Mouse (Mus musculus): Measurements from ENCODE around the gene Gtf2h4.

Gtf2h4 gene

DNA sequence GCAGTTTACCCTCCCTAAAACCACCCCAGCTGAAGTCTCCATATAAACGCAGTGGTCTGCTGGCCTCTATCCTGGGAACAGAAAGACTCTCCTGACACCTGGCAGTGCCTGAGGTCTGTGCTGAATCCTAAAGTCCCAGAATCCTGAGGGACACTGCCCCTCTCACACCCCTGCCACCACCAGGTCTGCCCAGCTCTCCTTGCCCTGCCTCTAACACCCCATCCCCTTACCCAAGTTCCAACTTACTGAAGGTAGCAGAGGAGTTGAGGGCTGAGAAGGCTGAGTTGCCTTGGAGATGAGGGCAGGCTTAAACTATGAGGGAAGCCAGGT, 23.9 kb upstream of the Gtf2h4 start:
- no peak for DNase-seq (ENCODE audit: low read depth, low spot score)

DNA sequence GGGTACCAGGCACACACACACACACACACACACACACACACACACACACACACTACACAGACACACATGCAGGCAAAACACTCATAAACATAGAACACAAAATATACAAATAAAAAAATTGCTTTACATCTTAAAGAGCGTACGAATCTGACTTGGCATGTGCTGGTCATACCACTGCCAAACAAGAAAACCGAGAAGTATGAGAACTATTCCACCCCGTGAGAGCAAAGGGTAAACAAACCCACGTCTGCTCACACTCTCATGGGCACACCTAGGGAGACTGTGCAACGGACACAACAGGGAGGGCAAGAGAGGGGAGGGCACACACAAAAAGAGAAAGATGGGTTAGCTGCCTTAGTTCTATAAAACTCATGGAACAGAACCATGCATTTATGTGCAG, 23.2 kb upstream of the Gtf2h4 start:
- DNase-seq (ENCODE audit: low read depth, low spot score), result no peak

DNA sequence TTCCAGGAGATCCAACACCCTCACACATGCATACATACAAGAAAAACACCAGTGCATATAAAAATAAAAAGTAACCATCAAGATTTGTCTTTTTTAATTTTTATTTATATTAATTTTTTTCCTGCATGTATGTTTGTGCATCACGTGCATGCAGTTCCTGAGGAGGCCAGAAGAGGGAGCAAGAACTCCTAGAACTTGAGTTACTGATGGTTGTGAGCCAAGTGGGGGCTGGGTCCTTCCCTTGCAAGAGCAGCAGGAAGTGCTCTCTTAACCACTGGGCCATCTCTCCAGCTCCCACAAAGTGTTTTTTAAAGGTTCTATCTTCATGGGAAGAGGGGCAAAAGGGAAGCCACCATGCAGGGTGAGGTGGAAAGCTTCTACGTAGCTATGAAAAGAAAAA, 21.8 kb upstream of the Gtf2h4 start:
- DNase-seq (ENCODE audit: low read depth, low spot score), result peak; percentile 51

DNA sequence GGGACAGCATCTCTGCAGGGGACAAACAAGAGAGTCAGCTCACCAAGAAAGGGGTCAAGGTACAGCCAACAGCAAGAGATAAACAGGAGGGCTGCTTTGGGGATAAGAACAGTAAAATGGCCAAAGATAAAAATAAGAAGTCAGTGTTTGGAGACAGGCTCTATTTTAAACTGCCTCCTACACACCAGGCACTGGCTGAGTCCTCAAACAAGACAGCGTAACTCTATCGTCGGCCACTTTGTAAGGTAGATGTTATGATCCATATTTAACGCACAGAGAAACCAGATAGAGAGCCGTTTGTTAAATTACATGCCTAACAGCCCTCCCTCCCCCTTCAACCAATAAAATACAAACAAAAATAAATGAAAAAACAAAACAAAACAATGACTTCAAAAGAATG, 20.4 kb upstream of the Gtf2h4 start:
- DNase-seq (ENCODE audit: low read depth, low spot score), result no peak

DNA sequence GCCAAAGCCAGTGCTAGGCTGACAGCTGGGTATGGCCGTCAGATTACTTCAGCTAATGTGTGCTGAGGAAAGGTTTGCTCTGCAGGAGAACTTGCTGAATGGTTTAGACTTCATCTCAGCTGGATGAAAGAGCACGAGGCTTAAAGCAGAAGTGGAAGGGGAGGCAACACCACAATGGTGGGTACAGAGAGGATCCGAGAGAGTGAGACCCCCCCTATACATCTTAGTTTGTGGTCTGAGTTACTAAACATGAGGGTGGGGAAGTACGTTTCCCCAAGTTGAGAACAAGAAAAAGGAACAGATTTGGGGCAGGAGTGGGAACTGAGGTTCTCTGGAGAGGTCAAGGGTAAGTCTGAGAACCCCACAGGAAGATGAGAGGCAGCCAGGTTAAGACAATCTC, 18.8 kb upstream of the Gtf2h4 start:
- no peak for DNase-seq (ENCODE audit: low read depth, low spot score)

DNA sequence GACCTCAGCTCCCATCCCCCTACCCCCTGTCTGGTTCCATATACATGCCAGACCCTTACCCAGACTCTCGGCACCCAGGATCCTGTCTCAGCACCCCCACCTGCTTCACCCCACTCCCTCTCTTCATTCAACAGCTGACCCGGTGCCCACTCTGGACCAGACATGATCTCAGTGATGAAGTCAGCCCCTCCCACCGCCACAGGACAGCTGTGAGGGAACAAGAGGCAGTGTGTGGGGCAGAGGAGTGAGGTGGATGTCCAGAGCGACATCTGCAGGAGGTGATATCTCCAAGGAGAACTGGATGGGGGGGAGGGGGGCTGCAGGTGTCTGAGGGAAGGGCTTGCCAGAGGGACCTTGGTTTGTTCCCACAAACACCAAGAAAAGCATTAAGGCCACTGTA, 18.3 kb upstream of the Gtf2h4 start:
- DNase-seq (ENCODE audit: low read depth, low spot score), result no peak

DNA sequence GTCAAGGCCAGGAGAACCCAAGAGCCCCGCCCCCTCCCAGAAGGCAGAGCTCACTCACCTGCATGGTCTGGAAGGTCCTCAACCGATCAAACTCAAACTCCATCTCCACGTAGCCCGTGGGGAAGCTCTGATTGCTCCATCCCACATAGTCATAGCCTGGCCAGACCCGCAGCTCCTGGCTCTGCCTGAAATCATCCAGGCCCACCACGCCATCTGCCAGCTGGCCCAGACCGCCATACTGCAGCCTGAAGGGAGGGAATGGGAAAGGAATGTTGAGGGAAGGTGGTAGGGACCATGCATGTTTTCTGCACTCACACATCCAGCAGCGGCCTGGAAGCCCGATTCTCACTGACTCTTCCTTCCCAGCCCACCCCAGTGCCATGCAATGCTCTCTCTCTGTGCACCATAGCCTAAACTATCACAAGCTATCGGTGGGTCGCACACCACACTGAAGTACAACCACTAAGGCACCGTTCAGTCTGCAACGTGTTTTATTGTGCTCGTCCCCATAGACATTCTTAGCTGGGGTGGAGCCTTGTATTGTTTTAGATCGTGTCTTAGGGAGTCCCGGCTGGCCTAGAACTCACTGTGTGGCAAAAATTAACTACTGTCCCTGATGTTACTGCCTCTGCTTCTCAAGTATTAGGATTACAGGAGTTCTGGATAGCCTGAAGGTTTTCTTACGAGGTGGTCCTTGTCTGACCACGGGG, 16.6 kb upstream of the Gtf2h4 start:
- DNase-seq (ENCODE audit: low read depth, low spot score), result no peak

DNA sequence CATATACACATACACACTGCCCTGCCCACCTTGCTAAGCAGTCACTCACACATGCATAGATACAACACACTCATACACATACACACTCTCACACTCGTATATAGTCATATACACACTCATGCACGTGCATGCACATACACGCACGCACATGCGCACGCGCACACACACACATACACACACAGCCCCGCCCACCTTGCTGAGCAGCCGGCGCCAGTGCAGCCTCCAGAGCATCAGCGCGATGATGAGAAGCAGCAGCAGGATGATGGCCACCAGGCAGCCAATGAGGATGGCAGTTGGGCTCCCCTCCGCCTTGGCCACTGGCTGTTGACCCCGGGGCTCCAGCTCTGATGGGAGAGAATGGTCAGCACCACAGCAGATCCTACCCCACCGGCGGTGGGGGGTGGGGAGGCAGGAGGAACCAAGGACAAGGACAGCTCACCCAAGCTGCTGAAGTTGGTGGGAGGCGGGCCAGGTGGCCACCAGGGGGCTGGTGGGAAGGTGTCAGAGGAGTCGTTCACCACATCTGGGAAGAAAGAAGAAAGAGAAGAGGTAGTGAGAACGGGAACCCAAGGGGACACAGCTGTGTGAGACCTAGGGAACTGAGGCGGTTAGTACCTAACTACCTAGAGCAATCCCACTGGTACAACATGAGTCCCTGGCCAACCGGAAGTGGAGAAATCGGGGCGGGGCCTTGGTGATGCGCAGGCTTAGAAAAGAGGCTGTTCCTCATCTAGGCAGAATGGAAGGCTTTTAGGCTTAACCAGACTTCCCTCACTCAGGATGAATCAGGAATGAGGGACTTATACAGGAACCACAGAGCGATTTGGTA, 15.0 kb upstream of the Gtf2h4 start:
- DNase-seq (ENCODE audit: low read depth, low spot score), result no peak

DNA sequence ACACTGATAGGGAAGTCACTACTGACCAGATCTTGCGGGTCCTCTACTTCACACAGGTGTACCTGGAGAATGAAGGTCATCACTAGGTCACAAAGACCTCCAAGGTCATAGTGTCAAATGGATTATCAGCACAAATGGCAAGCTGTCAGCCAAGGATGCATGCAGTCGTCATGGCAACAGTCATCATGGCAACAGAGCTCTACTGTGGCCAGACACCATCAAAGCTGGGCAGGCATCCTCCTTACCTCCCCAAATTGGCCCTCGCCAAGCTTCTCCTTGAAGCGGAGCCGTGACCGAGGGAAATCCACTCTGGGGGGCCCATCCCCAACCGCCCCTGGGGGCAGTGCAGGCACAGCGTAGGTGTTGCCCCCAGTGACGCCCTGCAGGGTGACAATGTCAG, 11.5 kb upstream of the Gtf2h4 start:
- DNase-seq (ENCODE audit: low read depth, low spot score), result no peak

DNA sequence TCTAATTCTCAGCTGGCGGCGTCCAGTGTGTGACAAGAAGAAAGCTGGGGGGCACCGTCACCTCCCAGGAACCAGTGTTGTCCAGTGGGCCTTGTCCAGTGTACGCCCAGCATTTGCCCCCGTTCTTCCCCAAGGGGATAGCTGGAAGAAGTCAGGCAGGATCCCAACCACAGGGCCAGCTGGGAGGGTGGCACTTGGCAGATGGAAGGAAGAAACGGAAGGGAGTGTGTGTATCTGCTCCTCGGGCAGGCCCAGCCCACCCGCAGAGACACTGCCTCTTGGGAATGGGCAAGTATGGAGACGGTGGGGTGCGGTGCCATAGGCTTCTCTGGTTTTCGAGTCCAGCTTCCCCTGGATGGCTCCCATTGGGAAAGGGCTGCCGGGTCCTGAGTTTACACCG, 8.4 kb upstream of the Gtf2h4 start:
- DNase-seq (ENCODE audit: low read depth, low spot score), result no peak

DNA sequence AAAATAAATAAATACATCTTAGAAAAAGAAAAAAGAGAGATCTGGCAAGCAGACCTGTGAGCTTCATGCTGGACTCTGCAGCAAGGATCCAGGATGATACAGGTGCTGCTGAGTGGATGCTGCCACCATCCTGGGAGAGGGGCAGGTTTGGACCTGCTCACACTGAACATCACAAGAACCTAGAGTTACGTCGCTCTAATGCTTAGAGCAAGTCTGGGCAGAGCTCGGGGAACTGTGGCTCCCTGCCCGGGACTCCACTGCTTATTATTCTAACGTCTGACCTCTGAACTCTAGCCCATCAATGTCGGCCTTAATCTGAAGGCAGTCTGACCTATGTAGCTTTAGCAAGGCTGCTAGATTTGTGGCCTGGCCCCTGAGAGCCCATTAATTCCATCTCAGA, 7.1 kb upstream of the Gtf2h4 start:
- DNase-seq (ENCODE audit: low read depth, low spot score), result no peak

DNA sequence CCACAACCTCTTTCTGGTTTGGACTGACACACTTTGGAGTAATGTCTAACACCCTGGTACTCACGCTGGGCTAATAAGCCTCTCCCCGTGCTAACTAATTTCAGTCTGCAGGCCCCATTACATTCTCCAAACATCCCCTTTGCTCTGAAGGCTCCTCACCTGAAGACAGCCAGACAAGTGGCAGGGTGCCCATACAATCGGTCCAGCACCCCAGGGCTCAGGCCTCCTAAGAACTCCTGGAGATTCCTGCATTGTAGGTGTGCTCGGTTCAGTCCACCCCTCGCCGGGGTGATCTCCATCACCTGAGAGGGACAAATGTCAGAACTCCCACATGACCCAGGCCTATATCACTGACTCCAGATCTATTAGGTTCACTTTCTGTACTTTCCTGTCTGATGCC, 1.0 kb downstream of the Gtf2h4 start:
- DNase-seq (ENCODE audit: low read depth, low spot score), result no peak

DNA sequence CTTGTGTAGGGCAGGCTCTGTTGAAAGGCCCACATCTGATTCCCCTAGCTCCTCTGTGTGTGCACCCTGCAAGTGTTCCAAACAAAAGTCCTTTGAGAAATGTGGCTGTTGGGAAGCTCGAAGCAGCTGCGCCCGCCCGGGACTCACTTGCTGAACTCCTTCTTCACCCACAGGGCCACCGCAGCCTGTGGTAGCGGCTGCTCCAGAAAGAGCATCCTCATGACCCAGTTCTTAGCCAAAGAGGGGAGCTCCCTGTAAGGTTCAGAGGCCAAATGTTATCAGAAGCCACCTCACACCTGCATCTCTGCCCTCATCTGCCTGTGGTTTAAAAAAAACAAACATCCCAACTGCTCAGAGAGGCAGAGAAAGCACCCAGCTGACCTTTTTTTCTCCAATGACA, 1.7 kb downstream of the Gtf2h4 start:
- DNase-seq (ENCODE audit: low read depth, low spot score), result no peak

DNA sequence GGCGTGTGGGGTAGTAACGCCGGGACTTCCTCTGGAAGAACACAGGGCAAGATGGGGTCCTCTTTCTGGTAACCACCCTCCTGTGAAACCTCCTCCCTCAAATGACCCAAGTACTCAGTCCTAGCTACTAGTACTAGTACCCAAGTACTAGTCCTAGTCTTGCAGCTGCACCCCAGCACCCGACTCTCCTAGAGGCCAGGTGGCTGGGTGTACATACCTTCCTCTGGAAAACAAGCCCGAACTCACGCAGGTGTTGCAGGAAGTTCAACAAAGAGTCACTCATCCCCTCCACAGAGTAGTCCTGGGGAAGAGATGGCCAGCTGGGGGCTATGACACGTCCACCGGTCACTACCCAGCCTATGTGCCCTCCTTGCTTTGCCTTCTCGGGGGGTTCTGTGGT, 3.8 kb downstream of the Gtf2h4 start:
- no peak for DNase-seq (ENCODE audit: low read depth, low spot score)

DNA sequence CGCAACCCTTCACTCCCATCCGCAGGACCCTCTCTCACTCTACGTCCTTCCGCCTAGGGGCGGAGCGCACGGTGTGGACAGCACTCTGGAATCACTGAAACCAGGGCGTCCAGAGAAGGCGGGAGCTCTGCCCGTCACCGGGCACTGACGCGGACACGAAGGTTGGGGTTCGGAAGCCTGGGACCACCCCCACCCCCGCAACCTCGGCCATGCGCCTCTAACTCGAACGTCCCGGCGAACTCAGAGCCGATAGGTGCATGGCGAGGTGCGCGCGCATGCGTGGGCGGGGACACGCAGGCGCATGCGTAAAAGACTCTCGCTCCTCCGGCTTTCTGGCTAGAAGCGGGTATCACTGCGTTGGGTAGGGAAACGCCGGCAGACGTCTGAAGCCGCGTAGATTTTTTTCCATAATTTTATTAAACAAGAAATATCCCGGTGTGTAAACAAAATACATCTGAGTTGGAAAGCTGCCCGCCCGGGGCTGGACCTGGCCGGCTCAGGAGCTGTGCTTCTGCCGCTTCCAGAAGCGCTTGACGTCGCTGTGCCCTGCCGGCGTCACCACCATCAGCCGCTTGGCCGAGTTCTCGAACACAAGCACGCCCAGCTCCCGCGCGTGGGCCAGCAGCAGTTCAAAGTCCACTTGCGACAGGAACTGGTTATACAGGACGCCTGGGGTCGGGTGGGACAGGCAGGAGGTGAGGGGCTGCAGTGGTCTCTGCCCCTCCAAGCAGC, 6.0 kb downstream of the Gtf2h4 start, which contains the start of gene Vars2:
Gene Vars2, minus strand, starts transcription at position 259 of the 732 bp plus-strand sequence.
- peak; percentile 97 for DNase-seq (ENCODE audit: low read depth, low spot score)

DNA sequence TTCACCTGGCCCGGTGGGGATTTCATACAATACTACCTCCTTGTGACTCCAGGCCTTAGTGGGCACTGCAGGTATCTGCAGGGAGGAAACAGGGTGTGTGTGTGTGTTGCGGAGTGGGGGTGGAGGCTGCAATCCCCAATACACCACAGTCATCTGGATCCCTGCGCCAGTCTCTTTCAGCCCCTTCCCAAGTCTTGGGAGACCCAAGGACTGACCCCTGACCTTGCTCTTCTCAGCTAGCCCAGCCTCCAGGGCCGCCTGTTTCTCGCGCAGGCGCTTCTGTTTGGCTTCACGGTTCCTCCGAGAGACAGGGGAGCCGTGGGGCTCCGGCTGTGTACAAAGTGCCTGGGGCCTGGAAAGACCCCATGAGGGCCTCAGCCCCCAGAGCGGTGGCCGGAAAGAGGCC, 6.7 kb downstream of the Gtf2h4 start:
- DNase-seq (ENCODE audit: low read depth, low spot score), result no peak

DNA sequence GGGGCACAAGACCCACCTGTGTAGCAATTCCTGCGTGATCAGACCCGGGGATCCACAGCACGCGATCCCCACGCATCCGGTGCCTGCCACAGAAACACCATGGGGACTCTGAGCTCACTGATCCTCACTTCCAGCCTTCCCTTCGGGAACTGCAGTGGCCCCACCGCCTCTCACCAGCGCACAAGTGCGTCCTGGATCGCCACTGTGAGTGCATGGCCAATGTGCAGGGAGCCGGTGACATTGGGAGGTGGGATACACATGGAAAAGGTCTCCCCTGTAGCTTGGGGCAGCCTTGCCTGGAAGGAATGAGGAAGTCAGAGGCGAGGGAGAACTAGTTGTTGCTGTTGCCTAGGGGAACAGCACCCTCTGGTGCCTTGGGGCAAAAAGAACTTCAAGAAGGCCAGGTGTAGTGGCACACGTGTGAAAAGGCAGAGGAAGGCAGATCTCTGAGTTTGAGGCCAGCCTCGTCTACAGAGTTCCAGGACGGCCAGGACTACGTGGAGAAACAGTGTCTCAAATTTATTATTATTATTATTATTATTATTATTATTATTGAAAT, 7.5 kb downstream of the Gtf2h4 start:
- DNase-seq (ENCODE audit: low read depth, low spot score), result peak; percentile 33

DNA sequence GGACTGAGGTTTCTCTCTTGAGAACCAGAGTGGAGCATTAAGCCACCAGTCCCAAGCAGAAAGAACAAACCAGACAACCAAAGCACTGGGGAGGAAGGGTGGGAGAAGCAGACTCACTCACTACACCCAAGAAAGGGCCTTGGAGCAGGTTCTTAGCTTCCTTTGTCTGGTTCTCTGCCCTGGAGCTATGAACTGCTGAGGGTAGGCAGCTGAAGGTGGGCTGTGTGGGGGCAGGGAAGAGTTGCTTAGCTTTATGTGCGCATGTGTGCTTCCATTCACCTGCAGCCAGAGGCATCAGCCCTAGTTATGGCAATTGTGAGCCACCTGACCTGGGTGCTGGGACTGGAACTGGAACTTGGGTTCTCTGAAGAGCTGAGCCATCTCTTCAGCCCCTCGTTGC, 20.5 kb downstream of the Gtf2h4 start:
- DNase-seq (ENCODE audit: low read depth, low spot score), result no peak

DNA sequence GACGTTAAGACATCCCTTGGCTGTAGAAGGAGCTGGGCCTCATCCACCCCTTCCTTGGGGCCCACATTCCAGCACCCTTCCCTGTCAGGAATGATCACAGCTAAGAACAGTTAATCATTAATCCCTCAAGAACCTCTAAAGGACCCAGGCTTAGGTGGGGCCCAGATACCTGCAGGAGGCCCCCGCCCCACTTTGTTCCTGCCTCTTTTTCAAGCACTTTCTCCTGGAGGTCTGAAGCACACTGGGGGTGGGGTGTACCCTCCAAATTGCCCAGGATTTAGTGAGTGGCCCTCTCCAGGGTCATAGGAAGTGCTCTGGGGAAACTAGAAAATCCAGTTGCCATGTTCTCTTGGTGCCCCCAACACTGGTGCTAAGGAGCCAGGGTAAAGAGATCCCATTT, 24.1 kb downstream of the Gtf2h4 start:
- DNase-seq (ENCODE audit: low read depth, low spot score), result no peak

DNA sequence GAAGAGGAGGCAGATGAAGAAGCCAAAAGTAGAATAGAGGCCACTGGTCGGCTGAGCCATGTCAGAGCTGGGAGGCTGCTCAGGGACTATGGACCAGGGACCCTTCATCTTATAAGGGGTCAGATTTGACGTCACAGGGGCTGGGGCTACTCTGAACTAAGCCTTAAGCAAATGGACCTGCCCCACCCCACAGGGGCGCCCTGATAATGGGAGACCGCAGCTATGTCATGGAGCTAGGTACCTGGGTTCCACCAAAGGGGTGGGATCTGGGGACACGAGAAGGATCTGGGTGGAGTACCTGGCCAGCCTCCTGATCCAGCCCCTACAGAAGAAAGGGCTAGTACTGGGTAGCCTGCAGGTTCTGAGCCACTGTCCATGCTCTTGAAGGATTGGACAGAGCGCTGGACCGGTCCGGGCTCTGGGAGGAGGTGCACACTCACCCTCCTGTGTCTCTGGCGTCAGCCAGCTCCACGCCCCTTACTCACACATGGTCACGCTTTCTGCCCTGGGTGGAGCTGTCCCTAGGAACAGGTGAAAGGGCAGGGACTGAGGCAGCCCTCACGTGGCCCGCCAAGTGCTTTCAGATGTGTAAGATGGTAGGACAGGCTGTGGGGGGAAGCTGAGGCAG, 29.8 kb downstream of the Gtf2h4 start, which contains the start of gene Mucl3:
Gene Mucl3, minus strand, starts transcription at position 87 of the 628 bp plus-strand sequence.
- DNase-seq (ENCODE audit: low read depth, low spot score), result no peak

DNA sequence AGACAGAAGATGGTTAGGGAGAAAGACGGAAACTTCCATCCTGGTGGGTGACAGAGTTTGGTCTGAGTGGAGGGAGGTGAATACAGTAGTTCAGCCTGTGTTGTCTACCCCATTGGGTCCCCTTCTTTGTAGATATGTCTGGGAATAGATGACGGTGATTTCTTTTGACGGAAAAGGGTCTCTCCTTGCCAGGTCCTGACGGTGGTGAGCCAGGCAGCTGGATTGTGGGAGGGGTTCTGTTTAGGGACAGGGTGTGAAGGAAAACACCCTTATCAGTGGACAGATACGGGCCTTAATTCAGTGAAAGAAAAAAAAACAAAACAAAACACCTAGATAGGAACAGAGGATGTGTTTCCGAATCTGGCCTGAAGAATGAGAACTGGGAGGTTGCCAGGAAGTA, 34.2 kb downstream of the Gtf2h4 start:
- DNase-seq (ENCODE audit: low read depth, low spot score), result no peak
